Mouse (Mus musculus): ENCODE results near the gene Ptprcap. TPM values are rescaled to one million over a fixed set of nuclear protein-coding genes. Genes with fewer than 3 reads are reported as not detected.

Ptprcap gene
- 41.4 TPM for polyA plus RNA-seq (2014; fragmentation: Illumina TruSeq; extraction: RNeasy Lipid Tissue Mini Kit (QIAGEN cat#74804); ENCODE audit: insufficient read depth, low read depth, low replicate concordance)

GRCm38 (mm10) chr19:4153232-4153654 is at the start of gene Ptprcap:
TSS of gene Ptprcap (plus strand) at chr19:4153604.

GRCm38 (mm10) chr19:4125741-4126696 is 27.4 kb upstream of the Ptprcap start, which contains the start of gene Aip:
TSS of gene Aip (minus strand) at chr19:4125858.

GRCm38 (mm10) chr19:4139446-4139845 is 14.0 kb upstream of the Ptprcap start, which contains the start of gene Gpr152:
TSS of gene Gpr152 (plus strand) at chr19:4139787.

GRCm38 (mm10) chr19:4143759-4144268 is 9.6 kb upstream of the Ptprcap start, which contains the start of gene Cabp4:
TSS of gene Cabp4 (minus strand) at chr19:4144033.

GRCm38 (mm10) chr19:4148491-4148806 is 5.0 kb upstream of the Ptprcap start, which contains the start of gene Coro1b:
TSS of gene Coro1b (plus strand) at chr19:4148619.

GRCm38 (mm10) chr19:4162646-4163542 is 9.5 kb downstream of the Ptprcap start, which contains the start of gene Rps6kb2:
TSS of gene Rps6kb2 (minus strand) at chr19:4163354.

GRCm38 (mm10) chr19:4175368-4175947 is 22.1 kb downstream of the Ptprcap start, which contains the start of gene Carns1:
TSS of gene Carns1 (minus strand) at chr19:4175479.

GRCm38 (mm10) chr19:4190831-4191334 is 37.5 kb downstream of the Ptprcap start, which contains the start of gene Tbc1d10c:
TSS of gene Tbc1d10c (minus strand) at chr19:4191284.

GRCm38 (mm10) chr19:4191528-4192250 is 38.3 kb downstream of the Ptprcap start, which contains the start of gene Ppp1ca:
TSS of gene Ppp1ca (plus strand) at chr19:4192065.

GRCm38 (mm10) chr19:4201291-4201909 is 48.0 kb downstream of the Ptprcap start, which contains the start of gene Rad9a:
TSS of gene Rad9a (minus strand) at chr19:4201662.

Other genes starting within 250 kb of the Ptprcap start
- gene Tcirg1, start 246.5 kb upstream of the Ptprcap start, polyA plus RNA-seq (2014; fragmentation: Illumina TruSeq; extraction: RNeasy Lipid Tissue Mini Kit (QIAGEN cat#74804); ENCODE audit: insufficient read depth, low read depth, low replicate concordance), result 35.0 TPM
- gene Ndufs8, start 240.8 kb upstream of the Ptprcap start, polyA plus RNA-seq (2014; fragmentation: Illumina TruSeq; extraction: RNeasy Lipid Tissue Mini Kit (QIAGEN cat#74804); ENCODE audit: insufficient read depth, low read depth, low replicate concordance), result 140 TPM
- 53.6 TPM for gene Aldh3b1, start 223.8 kb upstream of the Ptprcap start, polyA plus RNA-seq (2014; fragmentation: Illumina TruSeq; extraction: RNeasy Lipid Tissue Mini Kit (QIAGEN cat#74804); ENCODE audit: insufficient read depth, low read depth, low replicate concordance)
- 56.9 TPM for gene Unc93b1, start 218.4 kb upstream of the Ptprcap start, polyA plus RNA-seq (2014; fragmentation: Illumina TruSeq; extraction: RNeasy Lipid Tissue Mini Kit (QIAGEN cat#74804); ENCODE audit: insufficient read depth, low read depth, low replicate concordance)
- gene Aldh3b3, start 195.0 kb upstream of the Ptprcap start, polyA plus RNA-seq (2014; fragmentation: Illumina TruSeq; extraction: RNeasy Lipid Tissue Mini Kit (QIAGEN cat#74804); ENCODE audit: insufficient read depth, low read depth, low replicate concordance), result 0.20 TPM
- 0.83 TPM for gene Aldh3b2, start 181.3 kb upstream of the Ptprcap start, polyA plus RNA-seq (2014; fragmentation: Illumina TruSeq; extraction: RNeasy Lipid Tissue Mini Kit (QIAGEN cat#74804); ENCODE audit: insufficient read depth, low read depth, low replicate concordance)
- 10.1 TPM for gene Acy3, start 167.0 kb upstream of the Ptprcap start, polyA plus RNA-seq (2014; fragmentation: Illumina TruSeq; extraction: RNeasy Lipid Tissue Mini Kit (QIAGEN cat#74804); ENCODE audit: insufficient read depth, low read depth, low replicate concordance)
- not detected for gene Tbx10, start 160.9 kb upstream of the Ptprcap start, polyA plus RNA-seq (2014; fragmentation: Illumina TruSeq; extraction: RNeasy Lipid Tissue Mini Kit (QIAGEN cat#74804); ENCODE audit: insufficient read depth, low read depth, low replicate concordance)
- gene Nudt8, start 153.0 kb upstream of the Ptprcap start, polyA plus RNA-seq (2014; fragmentation: Illumina TruSeq; extraction: RNeasy Lipid Tissue Mini Kit (QIAGEN cat#74804); ENCODE audit: insufficient read depth, low read depth, low replicate concordance), result 19.1 TPM
- gene Gm49405, start 153.0 kb upstream of the Ptprcap start, polyA plus RNA-seq (2014; fragmentation: Illumina TruSeq; extraction: RNeasy Lipid Tissue Mini Kit (QIAGEN cat#74804); ENCODE audit: insufficient read depth, low read depth, low replicate concordance), result 0.23 TPM
- gene Doc2g, start 150.3 kb upstream of the Ptprcap start, polyA plus RNA-seq (2014; fragmentation: Illumina TruSeq; extraction: RNeasy Lipid Tissue Mini Kit (QIAGEN cat#74804); ENCODE audit: insufficient read depth, low read depth, low replicate concordance), result 4.9 TPM
- 85.5 TPM for gene Ndufv1, start 140.8 kb upstream of the Ptprcap start, polyA plus RNA-seq (2014; fragmentation: Illumina TruSeq; extraction: RNeasy Lipid Tissue Mini Kit (QIAGEN cat#74804); ENCODE audit: insufficient read depth, low read depth, low replicate concordance)
- gene Gstp1, start 115.6 kb upstream of the Ptprcap start, polyA plus RNA-seq (2014; fragmentation: Illumina TruSeq; extraction: RNeasy Lipid Tissue Mini Kit (QIAGEN cat#74804); ENCODE audit: insufficient read depth, low read depth, low replicate concordance), result 401 TPM
- gene Gstp2, start 107.6 kb upstream of the Ptprcap start, polyA plus RNA-seq (2014; fragmentation: Illumina TruSeq; extraction: RNeasy Lipid Tissue Mini Kit (QIAGEN cat#74804); ENCODE audit: insufficient read depth, low read depth, low replicate concordance), result 28.2 TPM
- 10.6 TPM for gene Gstp3, start 94.0 kb upstream of the Ptprcap start, polyA plus RNA-seq (2014; fragmentation: Illumina TruSeq; extraction: RNeasy Lipid Tissue Mini Kit (QIAGEN cat#74804); ENCODE audit: insufficient read depth, low read depth, low replicate concordance)
- 0.93 TPM for gene Cabp2, start 72.0 kb upstream of the Ptprcap start, polyA plus RNA-seq (2014; fragmentation: Illumina TruSeq; extraction: RNeasy Lipid Tissue Mini Kit (QIAGEN cat#74804); ENCODE audit: insufficient read depth, low read depth, low replicate concordance)
- gene Cdk2ap2, start 56.4 kb upstream of the Ptprcap start, polyA plus RNA-seq (2014; fragmentation: Illumina TruSeq; extraction: RNeasy Lipid Tissue Mini Kit (QIAGEN cat#74804); ENCODE audit: insufficient read depth, low read depth, low replicate concordance), result 128 TPM
- gene Pitpnm1, start 53.6 kb upstream of the Ptprcap start, polyA plus RNA-seq (2014; fragmentation: Illumina TruSeq; extraction: RNeasy Lipid Tissue Mini Kit (QIAGEN cat#74804); ENCODE audit: insufficient read depth, low read depth, low replicate concordance), result 24.1 TPM
- 110 TPM for gene Aip, start 27.7 kb upstream of the Ptprcap start, polyA plus RNA-seq (2014; fragmentation: Illumina TruSeq; extraction: RNeasy Lipid Tissue Mini Kit (QIAGEN cat#74804); ENCODE audit: insufficient read depth, low read depth, low replicate concordance)
- gene Gpr152, start 13.8 kb upstream of the Ptprcap start, polyA plus RNA-seq (2014; fragmentation: Illumina TruSeq; extraction: RNeasy Lipid Tissue Mini Kit (QIAGEN cat#74804); ENCODE audit: insufficient read depth, low read depth, low replicate concordance), result not detected
- gene Cabp4, start 9.6 kb upstream of the Ptprcap start, polyA plus RNA-seq (2014; fragmentation: Illumina TruSeq; extraction: RNeasy Lipid Tissue Mini Kit (QIAGEN cat#74804); ENCODE audit: insufficient read depth, low read depth, low replicate concordance), result not detected
- gene Coro1b, start 5.0 kb upstream of the Ptprcap start, polyA plus RNA-seq (2014; fragmentation: Illumina TruSeq; extraction: RNeasy Lipid Tissue Mini Kit (QIAGEN cat#74804); ENCODE audit: insufficient read depth, low read depth, low replicate concordance), result 121 TPM
- gene Rps6kb2, start 9.8 kb downstream of the Ptprcap start, polyA plus RNA-seq (2014; fragmentation: Illumina TruSeq; extraction: RNeasy Lipid Tissue Mini Kit (QIAGEN cat#74804); ENCODE audit: insufficient read depth, low read depth, low replicate concordance), result 19.1 TPM
- 2.5 TPM for gene Carns1, start 21.9 kb downstream of the Ptprcap start, polyA plus RNA-seq (2014; fragmentation: Illumina TruSeq; extraction: RNeasy Lipid Tissue Mini Kit (QIAGEN cat#74804); ENCODE audit: insufficient read depth, low read depth, low replicate concordance)
- gene Tbc1d10c, start 37.7 kb downstream of the Ptprcap start, polyA plus RNA-seq (2014; fragmentation: Illumina TruSeq; extraction: RNeasy Lipid Tissue Mini Kit (QIAGEN cat#74804); ENCODE audit: insufficient read depth, low read depth, low replicate concordance), result 22.1 TPM
- gene Ppp1ca, start 38.5 kb downstream of the Ptprcap start, polyA plus RNA-seq (2014; fragmentation: Illumina TruSeq; extraction: RNeasy Lipid Tissue Mini Kit (QIAGEN cat#74804); ENCODE audit: insufficient read depth, low read depth, low replicate concordance), result 290 TPM
- 12.4 TPM for gene Rad9a, start 48.1 kb downstream of the Ptprcap start, polyA plus RNA-seq (2014; fragmentation: Illumina TruSeq; extraction: RNeasy Lipid Tissue Mini Kit (QIAGEN cat#74804); ENCODE audit: insufficient read depth, low read depth, low replicate concordance)
- 7.9 TPM for gene Clcf1, start 60.6 kb downstream of the Ptprcap start, polyA plus RNA-seq (2014; fragmentation: Illumina TruSeq; extraction: RNeasy Lipid Tissue Mini Kit (QIAGEN cat#74804); ENCODE audit: insufficient read depth, low read depth, low replicate concordance)
- not detected for gene AC109138.7, start 60.8 kb downstream of the Ptprcap start, polyA plus RNA-seq (2014; fragmentation: Illumina TruSeq; extraction: RNeasy Lipid Tissue Mini Kit (QIAGEN cat#74804); ENCODE audit: insufficient read depth, low read depth, low replicate concordance)
- gene Pold4, start 78.3 kb downstream of the Ptprcap start, polyA plus RNA-seq (2014; fragmentation: Illumina TruSeq; extraction: RNeasy Lipid Tissue Mini Kit (QIAGEN cat#74804); ENCODE audit: insufficient read depth, low read depth, low replicate concordance), result 52.0 TPM
- gene Ssh3, start 115.6 kb downstream of the Ptprcap start, polyA plus RNA-seq (2014; fragmentation: Illumina TruSeq; extraction: RNeasy Lipid Tissue Mini Kit (QIAGEN cat#74804); ENCODE audit: insufficient read depth, low read depth, low replicate concordance), result 12.9 TPM
- 2.9 TPM for gene Ankrd13d, start 129.5 kb downstream of the Ptprcap start, polyA plus RNA-seq (2014; fragmentation: Illumina TruSeq; extraction: RNeasy Lipid Tissue Mini Kit (QIAGEN cat#74804); ENCODE audit: insufficient read depth, low read depth, low replicate concordance)
- 57.2 TPM for gene Grk2, start 152.6 kb downstream of the Ptprcap start, polyA plus RNA-seq (2014; fragmentation: Illumina TruSeq; extraction: RNeasy Lipid Tissue Mini Kit (QIAGEN cat#74804); ENCODE audit: insufficient read depth, low read depth, low replicate concordance)
- 12.2 TPM for gene Kdm2a, start 244.7 kb downstream of the Ptprcap start, polyA plus RNA-seq (2014; fragmentation: Illumina TruSeq; extraction: RNeasy Lipid Tissue Mini Kit (QIAGEN cat#74804); ENCODE audit: insufficient read depth, low read depth, low replicate concordance)

Data from lung, adult 10 weeks (tissue).